Mouse (Mus musculus) testis, adult 2 months (tissue): ENCODE data around the gene Asnsd1.

Experiments used
- CTCF ChIP-seq: fragments of 200-500 bp; IDR thresholded peaks from 2 replicates; pipeline ENCODE4 v1.5.1; 2012; ENCODE audit warnings: low read depth, mild to moderate bottlenecking, inconsistent platforms, low read length, moderate library complexity; ENCODE audit not compliant: control insufficient read depth, insufficient read depth, insufficient replicate concordance
- POLR2A ChIP-seq: fragments of 200-500 bp; IDR thresholded peaks from 2 replicates; pipeline ENCODE4 v1.6.1; 2012; ENCODE audit warnings: low read depth, mild to moderate bottlenecking, inconsistent platforms, low read length, moderate library complexity; ENCODE audit not compliant: control insufficient read depth

GRCm38 (mm10) chr1:53341071-53341470 lies 11.5 kb downstream of the Asnsd1 start:
- TF ChIP-seq POLR2A (no peak), CTCF (no peak)
